8 mouse cellular contexts compared by ENCODE assay signal in the genomic region with DNA sequence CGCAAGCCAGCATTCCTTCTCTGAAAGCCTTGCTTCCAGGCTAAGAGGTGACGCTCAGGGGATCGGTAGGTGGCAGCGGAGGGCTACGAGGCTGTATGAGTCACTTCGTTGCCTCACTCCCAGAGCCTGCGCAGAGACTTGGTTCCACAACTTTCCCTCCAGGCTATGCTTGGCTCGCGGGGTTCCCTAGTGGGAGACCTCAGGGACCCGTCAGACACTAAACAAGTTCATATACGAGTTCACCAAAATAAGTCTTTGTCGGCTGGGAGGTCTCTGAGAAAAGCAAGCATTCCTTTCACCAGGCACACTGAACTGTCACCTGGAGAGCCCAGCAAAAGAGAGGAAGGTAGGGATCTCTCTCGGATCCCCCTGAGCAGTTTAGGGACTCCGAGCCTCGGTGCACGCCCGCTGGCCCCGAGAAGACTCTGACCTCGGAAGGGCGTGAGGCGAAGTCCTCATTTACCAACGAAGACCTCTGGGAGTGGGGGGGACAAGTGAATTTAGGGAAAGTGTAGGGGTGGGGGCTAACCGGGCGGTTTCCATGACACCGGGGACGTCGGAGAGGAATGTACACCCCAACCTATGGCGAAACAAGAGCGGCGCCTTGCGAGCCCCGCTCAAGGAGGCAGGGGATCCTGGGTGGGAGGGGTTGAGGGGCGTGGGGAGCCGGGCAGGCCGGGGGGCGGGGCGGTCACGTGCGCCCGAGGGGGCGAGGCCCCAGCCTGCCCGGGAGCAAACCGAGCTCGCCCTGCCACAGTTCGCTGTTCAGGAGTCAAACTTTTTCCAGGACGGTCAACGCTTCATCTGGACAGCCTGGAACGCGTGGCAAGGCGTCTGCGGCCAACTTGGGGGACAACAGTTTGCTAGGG. TPM values are rescaled to one million over a fixed set of nuclear protein-coding genes. Genes with fewer than 3 reads are reported as not detected.
DNase-seq lines count a peak whose midpoint lies in the region; ATAC-seq and TF ChIP-seq lines count a peak whose summit lies in the region.

A gene (plus strand): TSS at position 713 of the 869 bp plus-strand sequence.

- peaks cover 8% of the 10 kb centered on the region for H3K4me1 ChIP-seq in hindbrain, embryonic 14.5 days (replicated peaks; ENCODE audit: control insufficient read depth, insufficient read depth, low read length)

- H3K9me3 ChIP-seq in hindbrain, embryonic 14.5 days (ENCODE audit: control insufficient read depth, low read length): no peaks in the 10 kb centered on the region

- H3K27me3 ChIP-seq in Patski: no peaks in the 10 kb centered on the region
- peaks cover 25% of the 10 kb centered on the region for H3K27me3 ChIP-seq in hindbrain, embryonic 14.5 days (ENCODE audit: control insufficient read depth, insufficient read depth, low read length)

- peak within 1 kb of the TSS; percentile 24; the same call in 1 of the 2 replicates for H3K9ac ChIP-seq in hindbrain, embryonic 14.5 days

- H3K27ac ChIP-seq in hindbrain, embryonic 14.5 days: no peak within 1 kb of the TSS

- peak; percentile 90 for TF ChIP-seq CTCF in Patski (IDR thresholded peaks at IDR 0.05)

- under 1% methylated on average over 51 of the region's 51 CpGs for WGBS in hindbrain, embryonic 14.5 days

- peak within 1 kb of the TSS; percentile 64 for H3K4me2 ChIP-seq in hindbrain, embryonic 14.5 days (replicated peaks)

- H3K4me3 ChIP-seq in hindbrain, embryonic 14.5 days (replicated peaks; ENCODE audit: low read length): peak within 1 kb of the TSS; percentile 28

- no peaks in the 10 kb centered on the region for H3K36me3 ChIP-seq in hindbrain, embryonic 14.5 days (replicated peaks; ENCODE audit: control insufficient read depth, insufficient read depth)

- POLR2A ChIA-PET in Patski (lab: Charles Lee): no interaction called here

- ATAC-seq in Patski: peak; percentile 86
- ATAC-seq in hindbrain, embryonic 14.5 days (ENCODE audit: low FRiP score): peak; percentile 60; the same call in 1 of the 2 replicates

- in situ Hi-C loops in Patski (cut with MboI; ENCODE audit: low pct_unique_long_range_greater_than_20kb): loop anchor here (5.0 to 10.0 kb wide), 2 partner anchors 71 to 329 kb away; a partner anchor contains a TSS

- peak; percentile 28 for DNase-seq in Patski (ENCODE audit: low read depth, low spot score)
- peak; percentile 29 for DNase-seq in cerebellum, adult 9-11 months
- DNase-seq in frontal cortex, postnatal 25 days (ENCODE audit: low spot score in 2 of 2): peak; percentile 47 to 54
- DNase-seq in hindbrain, embryonic 14.5 days (ENCODE audit: low spot score): peak; percentile 78
- peak; percentile 42 to 67 for DNase-seq in layer of hippocampus, postnatal 25 days (ENCODE audit: extremely low spot score in 1 of 2, low spot score in 1 of 2)
- DNase-seq in lung, postnatal 14 days: peak; percentile 86
- DNase-seq in ovary, postnatal 36 days (ENCODE audit: low spot score): peak; percentile 83
- peak; percentile 89 for DNase-seq in thymus, postnatal 4 days

- CTCF ChIA-PET in Patski (lab: Charles Lee): no interaction called here

RNA-seq across cellular contexts. Expression of the gene that starts here (rescaled TPM):
- 0.21 TPM for polyA plus RNA-seq in Patski (2021)
- polyA plus RNA-seq in hindbrain, embryonic 14.5 days (2014; fragmentation: Nextera tagmentation; extraction: Ambion mirVana): 5.2 and 6.7 TPM in 2 replicates
- total RNA-seq in layer of hippocampus, postnatal 25 days (2021): 1 to 10 TPM; 2.5 to 3.0 TPM

Comparison
In these comparisons a context has a peak if more than half of its experiments do, and no peak if none do; other contexts are left out.
1. Peak in DNase-seq and ATAC-seq in Patski; RNA of the gene not detected or under 1 TPM.
2. DNase-seq: peak in every context shown above with its lines; median percentile 89 in thymus, postnatal 4 days; 86 in lung, postnatal 14 days; 83 in ovary, postnatal 36 days; 78 in hindbrain, embryonic 14.5 days; 54 in layer of hippocampus, postnatal 25 days; 50 in frontal cortex, postnatal 25 days; 29 in cerebellum, adult 9-11 months; 28 in Patski.